16 mouse cellular contexts compared by ENCODE assay signal in genomic region chr9:75684772-75685171, GRCm38 (mm10). TPM values are rescaled to one million over a fixed set of nuclear protein-coding genes. Genes with fewer than 3 reads are reported as not detected.
A peak's percentile ranks its signal among the peaks of the same experiment; 100 is the strongest.
DNase-seq lines count a peak whose midpoint lies in the region; ATAC-seq lines count a peak whose summit lies in the region.
"Had no signal": no experiment of that assay in that cellular context is flagged by ENCODE, and none has a peak within 500 bp of the region (broad histone marks: within the 10 kb centered on the region; RNA-seq: fewer than 3 reads in every experiment).

No protein-coding gene starts in this region.

- ATAC-seq in forebrain, embryonic 15.5 days (replicated peaks) = no peak
- no peak for ATAC-seq in midbrain, embryonic 13.5 days
- ATAC-seq in intestine, embryonic 15.5 days = no peak

- H3K27ac ChIP-seq in forebrain, embryonic 15.5 days (replicated peaks) = peak overlapping the region; percentile 90
- H3K27ac ChIP-seq in midbrain, embryonic 13.5 days = peak overlapping the region; percentile 92
- H3K27ac ChIP-seq in intestine, embryonic 15.5 days = no peak overlapping the region
- H3K27ac ChIP-seq: liver, embryonic 14.5 days; macrophage; stomach, embryonic 15.5 days had no signal

- H3K4me2 ChIP-seq in forebrain, embryonic 15.5 days (replicated peaks) = peak overlapping the region; percentile 47
- H3K4me2 ChIP-seq in midbrain, embryonic 13.5 days (replicated peaks) = peak overlapping the region; percentile 61
- no peak overlapping the region for H3K4me2 ChIP-seq in intestine, embryonic 15.5 days (replicated peaks)

- H3K4me1 ChIP-seq in forebrain, embryonic 15.5 days = peaks cover 14% of the 10 kb centered on the region
- H3K4me1 ChIP-seq in midbrain, embryonic 13.5 days (replicated peaks) = peaks cover 26% of the 10 kb centered on the region
- H3K4me1 ChIP-seq in intestine, embryonic 15.5 days (replicated peaks) = peaks cover 5% of the 10 kb centered on the region; the same call in 1 of the 2 replicates

- H3K4me3 ChIP-seq in forebrain, embryonic 15.5 days = peak overlapping the region; percentile 74
- peak overlapping the region; percentile 78 for H3K4me3 ChIP-seq in midbrain, embryonic 13.5 days (replicated peaks)
- no peak overlapping the region for H3K4me3 ChIP-seq in intestine, embryonic 15.5 days (replicated peaks)

- DNase-seq in layer of hippocampus, adult 11-12 months (ENCODE audit: low spot score) = peak; percentile 24
- DNase-seq in layer of hippocampus, postnatal 25 days (ENCODE audit: extremely low spot score in 1 of 2, low spot score in 1 of 2) = no peak
- DNase-seq in cerebellum, adult 9-11 months = peak; percentile 32
- DNase-seq in adrenal gland, adult 18-20 months (ENCODE audit: low spot score in 2 of 2) = no peak
- no peak for DNase-seq in kidney, adult 8-10 months
- DNase-seq: heart, adult 18-20 months; heart, postnatal 14 days; kidney, adult 9 months; right cerebral cortex, postnatal 4 days; thymus, postnatal 4 days had no signal

- WGBS in forebrain, embryonic 15.5 days = 27% methylated on average over 3 of the region's 3 CpGs
- 44% methylated on average over 3 of the region's 3 CpGs for WGBS in midbrain, embryonic 13.5 days
- WGBS in intestine, embryonic 15.5 days = 69% methylated on average over 3 of the region's 3 CpGs

- peak overlapping the region; percentile 88 for H3K9ac ChIP-seq in forebrain, embryonic 15.5 days (replicated peaks)
- peak overlapping the region; percentile 85 for H3K9ac ChIP-seq in midbrain, embryonic 13.5 days (replicated peaks)
- H3K9ac ChIP-seq in intestine, embryonic 15.5 days = no peak overlapping the region
- H3K9ac ChIP-seq: liver, embryonic 14.5 days; stomach, embryonic 15.5 days had no signal

- no peaks in the 10 kb centered on the region for H3K27me3 ChIP-seq in forebrain, embryonic 15.5 days
- H3K27me3 ChIP-seq in midbrain, embryonic 13.5 days = no peaks in the 10 kb centered on the region
- H3K27me3 ChIP-seq in intestine, embryonic 15.5 days (replicated peaks) = no peaks in the 10 kb centered on the region
- H3K27me3 ChIP-seq: stomach, embryonic 15.5 days had no signal

- 0 out of 2 replicates have a peak, but pooled peaks cover 3% of the 10 kb centered on the region for H3K9me3 ChIP-seq in forebrain, embryonic 15.5 days
- H3K9me3 ChIP-seq in midbrain, embryonic 13.5 days = peaks cover 3% of the 10 kb centered on the region; the same call in 1 of the 2 replicates
- H3K9me3 ChIP-seq in intestine, embryonic 15.5 days = no peaks in the 10 kb centered on the region; the same call in 1 of the 2 replicates
- H3K9me3 ChIP-seq: stomach, embryonic 15.5 days had no signal

- peaks cover 6% of the 10 kb centered on the region; the same call in 1 of the 2 replicates for H3K36me3 ChIP-seq in forebrain, embryonic 15.5 days
- peaks cover 11% of the 10 kb centered on the region for H3K36me3 ChIP-seq in midbrain, embryonic 13.5 days
- no peaks in the 10 kb centered on the region for H3K36me3 ChIP-seq in intestine, embryonic 15.5 days
- H3K36me3 ChIP-seq: stomach, embryonic 15.5 days had no signal

RNA-seq across cellular contexts. Expression of gene Scg3, which starts 0.9 kb away (rescaled TPM):
- total RNA-seq in layer of hippocampus, postnatal 25 days (2021) = 100 to 1,000 TPM; 306 to 314 TPM
- polyA plus RNA-seq in forebrain, embryonic 15.5 days (2015; fragmentation: Nextera tagmentation; extraction: Ambion mirVana) = 111 and 123 TPM in 2 replicates
- 123 and 139 TPM in 2 replicates for polyA plus RNA-seq in midbrain, embryonic 13.5 days (2015; fragmentation: Nextera tagmentation; extraction: Ambion mirVana)
- 10 to 100 TPM; 24.6 to 25.0 TPM for total RNA-seq in adrenal gland, adult 18-20 months (2021)
- 9.3 and 9.5 TPM in 2 replicates for polyA plus RNA-seq in intestine, embryonic 15.5 days (2015; fragmentation: Nextera tagmentation; extraction: Ambion mirVana)
- polyA plus RNA-seq: macrophage had no signal

RNA-seq across cellular contexts. Expression of gene Lysmd2, which starts 59.2 kb away (rescaled TPM):
- total RNA-seq in layer of hippocampus, postnatal 25 days (2021) = 10 to 100 TPM; 58.2 to 67.7 TPM
- polyA plus RNA-seq in forebrain, embryonic 15.5 days (2015; fragmentation: Nextera tagmentation; extraction: Ambion mirVana) = 26.1 and 29.0 TPM in 2 replicates
- 17.9 and 18.3 TPM in 2 replicates for polyA plus RNA-seq in midbrain, embryonic 13.5 days (2015; fragmentation: Nextera tagmentation; extraction: Ambion mirVana)
- total RNA-seq in adrenal gland, adult 18-20 months (2021) = 10 to 100 TPM; 11.5 to 12.9 TPM
- 19.4 and 20.1 TPM in 2 replicates for polyA plus RNA-seq in intestine, embryonic 15.5 days (2015; fragmentation: Nextera tagmentation; extraction: Ambion mirVana)
- polyA plus RNA-seq: macrophage had no signal

Comparison
In these comparisons a context has a peak if more than half of its experiments do, and no peak if none do; other contexts are left out.
1. DNase-seq: peak in layer of hippocampus, adult 11-12 months (single experiment) and cerebellum, adult 9-11 months (single experiment); none in layer of hippocampus, postnatal 25 days (0 of 2), adrenal gland, adult 18-20 months (0 of 2) and kidney, adult 8-10 months (0 of 2).
2. RNA of gene Scg3, which starts 0.9 kb away (polyA plus RNA-seq): 123 to 139 TPM in midbrain, embryonic 13.5 days and 111 to 123 TPM in forebrain, embryonic 15.5 days; 9.3 to 9.5 TPM in intestine, embryonic 15.5 days; every median in the first group is over 10 times any median in the second.